Mouse (Mus musculus): ENCODE results near the gene Spag5.

GRCm38 (mm10) chr11:78327215-78327614, 25.9 kb downstream of the Spag5 start:
- TF ChIP-seq CTCF (IDR thresholded peaks at IDR 0.05; ENCODE audit: control insufficient read depth, insufficient read depth, insufficient replicate concordance, low read depth, low read length) (no peak), POLR2A (IDR thresholded peaks at IDR 0.05; ENCODE audit: control insufficient read depth, low read depth, low read length) (no peak)
